Mouse (Mus musculus) G1E-ER4 (cell line): ENCODE measurements around the gene Hunk. TPM values are rescaled to one million over a fixed set of nuclear protein-coding genes. Genes with fewer than 3 reads are reported as not detected.

ENCODE experiments used
- GATA1 ChIP-seq: IDR thresholded peaks from one replicate; pipeline ENCODE4 v1.8.0; 2012; ENCODE audit warnings: low read length, inconsistent platforms
- polyA plus RNA-seq: library from polyadenylated mRNA; stranded (reverse); fragments of >175 nt; gene quantifications from 2 replicates; pipeline ENCODE4 v1.2.3, GENCODE M21; 2012

The Hunk gene
- polyA plus RNA-seq, 1 experiment = not detected

- TF ChIP-seq GATA1 = no peak
Observed at GRCm38 (mm10) chr16:90541191-90541590, 155.4 kb downstream of the Hunk start.

DNA sequence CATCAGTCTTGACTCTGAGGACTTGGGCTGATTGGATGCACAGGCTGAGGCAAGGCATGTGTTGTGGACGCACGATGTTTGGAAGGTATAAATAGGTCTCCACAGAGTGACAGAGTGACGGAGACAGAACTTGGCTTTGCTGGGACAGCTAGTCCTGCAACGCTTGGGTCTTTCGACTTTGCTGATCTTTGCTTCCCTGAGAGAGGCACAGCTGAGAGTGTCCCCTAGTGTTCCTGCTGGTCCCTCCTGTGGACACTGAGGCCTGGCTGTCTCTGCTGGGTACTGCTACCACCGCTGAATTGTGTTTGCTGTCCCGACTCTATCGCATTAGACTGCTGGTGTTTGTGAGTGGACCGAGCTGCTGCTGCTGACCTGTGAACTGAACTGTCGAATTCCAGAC is 156.6 kb downstream of the Hunk start:
- no peak for TF ChIP-seq GATA1

DNA sequence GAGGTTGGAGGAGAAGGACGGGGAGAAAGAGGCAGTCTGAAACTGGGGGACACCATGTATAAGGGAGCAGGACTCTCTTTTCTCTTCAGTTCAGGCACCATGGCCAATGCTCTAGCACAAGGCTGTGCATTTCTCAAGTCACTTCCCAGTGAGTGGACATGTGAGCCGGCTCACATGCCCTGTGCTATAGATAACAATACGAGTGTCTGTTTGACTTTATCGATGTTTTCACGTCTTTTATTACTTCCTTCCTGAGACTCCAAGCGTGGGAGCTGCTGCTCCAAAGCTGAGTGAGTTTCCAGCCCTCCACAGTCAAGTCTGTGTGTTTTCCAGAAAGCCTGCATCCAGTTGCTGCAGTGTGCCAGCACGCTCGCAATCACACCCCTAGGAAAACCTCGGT is 158.4 kb downstream of the Hunk start:
- TF ChIP-seq GATA1 = no peak

DNA sequence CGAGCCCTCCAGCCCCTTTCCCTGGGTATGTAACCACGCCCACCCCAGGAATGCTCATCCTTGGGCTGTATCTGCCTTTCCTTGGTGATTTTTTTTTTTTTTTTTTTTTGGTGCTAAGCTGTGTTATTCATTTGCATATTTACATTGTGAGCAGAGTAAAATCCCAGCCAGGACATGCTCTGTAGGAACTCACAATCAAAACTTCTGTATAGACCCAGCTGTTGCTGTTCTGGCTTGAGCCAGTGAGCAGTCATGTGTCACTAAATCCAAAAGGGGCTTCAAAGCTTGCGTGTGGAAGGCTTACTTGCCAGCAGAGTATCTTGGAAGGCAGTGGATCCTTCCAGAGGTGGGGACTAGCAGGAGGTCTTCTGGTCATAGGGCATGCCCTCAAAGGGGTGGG is 159.7 kb downstream of the Hunk start:
- no peak for TF ChIP-seq GATA1

- TF ChIP-seq GATA1 = no peak
Observed at GRCm38 (mm10) chr16:90546591-90546990, 160.8 kb downstream of the Hunk start.

DNA sequence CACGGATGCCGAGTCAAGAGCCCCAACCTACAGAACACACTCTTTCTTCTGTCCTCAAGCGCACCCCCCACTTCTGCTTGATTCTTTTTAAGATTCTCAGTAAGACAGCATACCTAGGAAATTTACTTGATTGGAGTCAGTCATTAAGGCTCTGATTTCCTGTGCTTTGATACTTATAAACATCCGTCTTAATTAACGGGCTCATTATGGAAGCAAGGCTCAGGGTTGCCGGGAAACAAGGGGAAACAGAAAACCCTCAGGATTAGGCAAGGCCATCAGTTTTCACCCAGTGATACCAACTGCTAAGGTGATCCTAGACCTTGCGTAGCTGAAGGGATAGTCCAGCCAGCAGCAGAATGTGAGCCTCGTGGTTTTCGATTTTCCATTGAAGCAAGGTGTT is 162.2 kb downstream of the Hunk start:
- no peak for TF ChIP-seq GATA1

Other genes with a start within 250 kb of the Hunk start
- gene Tiam1, start 242.2 kb upstream of the Hunk start, polyA plus RNA-seq = 0.04 and 0.21 TPM in 2 replicates
- gene Sod1, start 165.3 kb upstream of the Hunk start, polyA plus RNA-seq = 511 and 738 TPM in 2 replicates
- 234 and 276 TPM in 2 replicates for gene Scaf4, start 101.5 kb upstream of the Hunk start, polyA plus RNA-seq